Mouse (Mus musculus): ENCODE measurements at regions not wholly inside any gene's neighbourhood (a gene's known extent, or its start where the extent isn't known, plus 50 kb on each side); places are given as distances from the start of the nearest gene placed in this dataset.

DNA sequence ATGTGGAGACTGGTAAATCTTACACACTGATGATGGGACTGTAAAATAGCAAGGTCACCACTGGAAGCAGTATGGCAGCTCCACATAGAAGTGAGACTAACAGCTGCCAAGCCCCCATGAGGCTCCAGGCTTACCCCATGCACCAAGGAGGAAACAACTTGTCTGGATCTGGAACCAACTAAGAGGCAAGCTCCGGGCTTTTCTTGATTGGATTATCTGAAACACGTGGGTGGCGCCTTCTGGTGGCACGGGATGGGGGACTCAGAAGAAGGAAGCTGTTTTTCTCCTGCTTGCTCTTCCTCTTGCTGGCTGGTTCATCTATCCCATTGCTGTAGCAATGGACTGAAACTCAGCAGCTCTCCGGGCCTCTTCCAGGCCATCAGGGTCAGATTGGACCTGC is 171.5 kb upstream of the Sulf2 start:
- Histone ChIP-seq H3K4me2 (replicated peaks; ENCODE audit: low read depth, low read length) (no peak overlapping the region), H3K4me3 (ENCODE audit: low read depth, low read length) (no peak overlapping the region), H3K9ac (replicated peaks; ENCODE audit: low read depth, low read length) (no peak overlapping the region), H3K27ac (ENCODE audit: low read length) (no peak overlapping the region), H3K27me3 (ENCODE audit: control insufficient read depth, insufficient read depth, low read length) (no peaks in the 10 kb centered on the region), H3K36me3 (ENCODE audit: control insufficient read depth, insufficient read depth, low read length) (no peaks in the 10 kb centered on the region), H3K4me1 (ENCODE audit: control insufficient read depth, insufficient read depth, low read length) (peaks cover 32% of the 10 kb centered on the region), H3K9me3 (ENCODE audit: control insufficient read depth, low read depth, low read length) (no peaks in the 10 kb centered on the region)
- ATAC-seq (ENCODE audit: insufficient number of reproducible peaks, insufficient read depth, low FRiP score, low read depth) = no peak
- whole genome bisulfite sequencing = 81% methylated on average over 5 of the region's 5 CpGs

DNA sequence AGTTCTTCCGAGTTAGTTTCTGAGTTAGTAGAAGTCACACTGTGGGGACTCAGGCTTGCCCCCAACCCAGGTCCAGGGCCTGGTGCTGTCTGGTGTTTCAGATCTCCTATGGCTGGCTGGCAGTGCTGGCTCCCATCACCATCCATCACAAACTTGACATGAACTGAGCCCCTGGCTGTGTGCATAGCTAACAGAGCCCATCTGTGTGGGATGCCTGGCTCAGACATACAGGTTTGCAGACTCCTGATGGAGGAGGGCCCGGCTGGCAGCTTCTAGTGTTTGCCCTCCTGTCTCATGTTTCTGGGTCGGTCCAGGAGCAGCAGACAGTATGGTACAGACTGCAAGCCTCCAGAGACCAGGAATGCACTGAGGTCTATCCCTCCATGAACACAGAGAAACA is 169.5 kb upstream of the Sulf2 start:
- Histone ChIP-seq H3K9ac (replicated peaks; ENCODE audit: low read depth, low read length) (no peak overlapping the region), H3K27me3 (ENCODE audit: control insufficient read depth, insufficient read depth, low read length) (no peaks in the 10 kb centered on the region), H3K4me2 (replicated peaks; ENCODE audit: low read depth, low read length) (no peak overlapping the region), H3K9me3 (ENCODE audit: control insufficient read depth, low read depth, low read length) (no peaks in the 10 kb centered on the region), H3K4me3 (ENCODE audit: low read depth, low read length) (no peak overlapping the region), H3K27ac (ENCODE audit: low read length) (peak overlapping the region; percentile 96), H3K36me3 (ENCODE audit: control insufficient read depth, insufficient read depth, low read length) (no peaks in the 10 kb centered on the region), H3K4me1 (ENCODE audit: control insufficient read depth, insufficient read depth, low read length) (peaks cover 37% of the 10 kb centered on the region)
- 28% methylated on average over 3 of the region's 3 CpGs for WGBS
- ATAC-seq (ENCODE audit: insufficient number of reproducible peaks, insufficient read depth, low FRiP score, low read depth) = no peak

DNA sequence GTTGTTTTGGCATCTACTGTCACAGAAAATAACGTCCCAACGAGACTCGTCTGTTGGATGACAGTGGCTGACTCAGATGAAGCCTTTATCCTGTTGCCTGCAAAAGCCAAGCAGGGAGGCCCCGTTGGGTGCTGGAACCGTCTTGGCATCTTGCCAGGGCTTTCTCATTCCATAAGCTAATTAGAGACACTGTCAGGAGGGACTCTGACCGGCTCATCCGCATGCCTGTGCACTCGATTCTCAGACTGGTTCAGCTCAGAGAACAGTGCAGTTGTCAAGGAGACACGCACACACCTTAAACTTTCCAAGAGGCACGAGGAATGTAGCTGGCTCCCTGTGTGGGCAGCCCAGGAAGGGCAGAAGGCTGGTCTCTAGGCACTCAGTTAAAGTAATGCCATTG is 169.0 kb upstream of the Sulf2 start:
- H3K9me3 ChIP-seq (ENCODE audit: control insufficient read depth, low read depth, low read length) = no peaks in the 10 kb centered on the region
- ATAC-seq (ENCODE audit: insufficient number of reproducible peaks, insufficient read depth, low FRiP score, low read depth) = 0 out of 2 replicates have a peak, but pooled peaks have one; percentile 30
- no peak overlapping the region for H3K4me2 ChIP-seq (replicated peaks; ENCODE audit: low read depth, low read length)
- H3K4me1 ChIP-seq (ENCODE audit: control insufficient read depth, insufficient read depth, low read length) = peaks cover 37% of the 10 kb centered on the region
- H3K4me3 ChIP-seq (ENCODE audit: low read depth, low read length) = no peak overlapping the region
- no peak overlapping the region for H3K9ac ChIP-seq (replicated peaks; ENCODE audit: low read depth, low read length)
- WGBS = 18% methylated on average over 10 of the region's 10 CpGs
- peak overlapping the region; percentile 96 for H3K27ac ChIP-seq (ENCODE audit: low read length)
- no peaks in the 10 kb centered on the region for H3K27me3 ChIP-seq (ENCODE audit: control insufficient read depth, insufficient read depth, low read length)
- no peaks in the 10 kb centered on the region for H3K36me3 ChIP-seq (ENCODE audit: control insufficient read depth, insufficient read depth, low read length)

GRCm38 (mm10) chr2:166322668-166323043 is 167.2 kb upstream of the Sulf2 start:
- no peak overlapping the region for H3K4me2 ChIP-seq (replicated peaks; ENCODE audit: low read depth, low read length)
- 16% methylated on average over 6 of the region's 6 CpGs for WGBS
- H3K36me3 ChIP-seq (ENCODE audit: control insufficient read depth, insufficient read depth, low read length) = no peaks in the 10 kb centered on the region
- no peak overlapping the region for H3K4me3 ChIP-seq (ENCODE audit: low read depth, low read length)
- H3K27ac ChIP-seq (ENCODE audit: low read length) = peak overlapping the region; percentile 96
- no peaks in the 10 kb centered on the region for H3K9me3 ChIP-seq (ENCODE audit: control insufficient read depth, low read depth, low read length)
- H3K27me3 ChIP-seq (ENCODE audit: control insufficient read depth, insufficient read depth, low read length) = no peaks in the 10 kb centered on the region
- peaks cover 37% of the 10 kb centered on the region for H3K4me1 ChIP-seq (ENCODE audit: control insufficient read depth, insufficient read depth, low read length)
- ATAC-seq (ENCODE audit: insufficient number of reproducible peaks, insufficient read depth, low FRiP score, low read depth) = peak; percentile 73; the same call in 1 of the 2 replicates
- H3K9ac ChIP-seq (replicated peaks; ENCODE audit: low read depth, low read length) = no peak overlapping the region

DNA sequence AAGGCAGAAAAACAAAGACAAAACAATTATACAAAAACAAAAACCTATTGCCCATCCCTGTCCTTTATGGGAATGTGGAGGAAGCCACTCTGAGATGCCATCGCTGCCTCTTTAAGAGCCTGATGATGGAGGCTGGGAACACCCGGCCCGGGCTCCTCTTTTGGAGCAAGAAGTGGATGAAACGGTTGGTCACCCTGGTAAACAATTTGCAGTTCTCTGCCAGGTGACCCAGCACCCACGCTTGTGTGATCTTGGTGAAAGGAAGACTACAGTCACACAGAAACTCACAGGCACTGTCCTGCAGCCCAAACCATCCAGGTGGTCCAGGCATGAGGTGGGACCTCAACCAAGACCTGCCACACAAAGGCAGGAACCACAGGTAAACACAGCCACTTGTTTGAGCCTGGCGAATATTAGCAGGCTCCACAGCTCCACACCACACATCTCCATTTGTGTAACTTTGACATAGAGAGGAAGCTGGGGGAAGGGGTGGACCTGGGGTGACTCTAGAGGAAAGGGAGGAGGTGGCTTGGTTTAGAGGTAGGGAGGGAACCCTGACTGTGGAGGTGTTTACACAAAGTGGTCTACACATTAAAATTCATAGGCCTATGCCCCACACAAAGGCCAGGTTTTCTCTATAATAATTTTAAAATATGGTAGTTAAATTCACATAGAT is 166.7 kb upstream of the Sulf2 start:
- WGBS = 52% methylated on average over 6 of the region's 6 CpGs

GRCm38 (mm10) chr2:166316409-166316916 is 161.0 kb upstream of the Sulf2 start:
- Histone ChIP-seq H3K36me3 (ENCODE audit: control insufficient read depth, insufficient read depth, low read length) (no peaks in the 10 kb centered on the region), H3K4me1 (ENCODE audit: control insufficient read depth, insufficient read depth, low read length) (0 out of 2 replicates have a peak, but pooled peaks cover 3% of the 10 kb centered on the region), H3K9ac (replicated peaks; ENCODE audit: low read depth, low read length) (no peak overlapping the region), H3K27me3 (ENCODE audit: control insufficient read depth, insufficient read depth, low read length) (no peaks in the 10 kb centered on the region), H3K9me3 (ENCODE audit: control insufficient read depth, low read depth, low read length) (no peaks in the 10 kb centered on the region), H3K4me2 (replicated peaks; ENCODE audit: low read depth, low read length) (no peak overlapping the region), H3K27ac (ENCODE audit: low read length) (no peak overlapping the region), H3K4me3 (ENCODE audit: low read depth, low read length) (no peak overlapping the region)
- 47% methylated on average over 10 of the region's 10 CpGs for WGBS
- no peak for ATAC-seq (ENCODE audit: insufficient number of reproducible peaks, insufficient read depth, low FRiP score, low read depth)

More for the DNA sequence above, 166.7 kb upstream of the Sulf2 start:
- no peak overlapping the region for H3K4me2 ChIP-seq (replicated peaks; ENCODE audit: low read depth, low read length)
- H3K36me3 ChIP-seq (ENCODE audit: control insufficient read depth, insufficient read depth, low read length) = no peaks in the 10 kb centered on the region
- 0 out of 2 replicates have a peak, but pooled peaks have one; percentile 38 for ATAC-seq (ENCODE audit: insufficient number of reproducible peaks, insufficient read depth, low FRiP score, low read depth)
- H3K27ac ChIP-seq (ENCODE audit: low read length) = peak overlapping the region; percentile 96
- peaks cover 37% of the 10 kb centered on the region for H3K4me1 ChIP-seq (ENCODE audit: control insufficient read depth, insufficient read depth, low read length)
- no peaks in the 10 kb centered on the region for H3K9me3 ChIP-seq (ENCODE audit: control insufficient read depth, low read depth, low read length)
- H3K9ac ChIP-seq (replicated peaks; ENCODE audit: low read depth, low read length) = no peak overlapping the region
- no peaks in the 10 kb centered on the region for H3K27me3 ChIP-seq (ENCODE audit: control insufficient read depth, insufficient read depth, low read length)
- H3K4me3 ChIP-seq (ENCODE audit: low read depth, low read length) = no peak overlapping the region

DNA sequence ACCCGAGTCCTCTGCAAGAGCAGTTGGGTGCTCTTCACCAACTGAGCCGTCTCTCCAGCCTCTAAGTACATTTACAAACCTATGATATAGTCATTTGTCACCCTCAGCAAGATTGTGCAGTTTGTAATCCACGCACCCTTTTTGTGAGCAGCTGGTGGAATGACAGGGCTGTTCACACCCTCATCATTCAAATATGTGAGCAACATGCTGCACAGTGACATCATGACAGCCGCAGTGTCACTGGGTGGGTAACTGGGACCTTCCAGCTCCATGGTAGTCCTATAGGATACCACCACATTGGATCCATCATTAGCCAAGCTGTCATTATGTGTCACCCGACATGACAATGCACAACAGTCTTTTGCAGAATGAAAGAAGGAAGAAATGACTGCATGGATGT is 155.0 kb upstream of the Sulf2 start:
- no peaks in the 10 kb centered on the region for H3K36me3 ChIP-seq (ENCODE audit: control insufficient read depth, insufficient read depth, low read length)
- H3K4me3 ChIP-seq (ENCODE audit: low read depth, low read length) = no peak overlapping the region
- H3K9me3 ChIP-seq (ENCODE audit: control insufficient read depth, low read depth, low read length) = no peaks in the 10 kb centered on the region
- 74% methylated on average over 5 of the region's 5 CpGs for WGBS
- no peak overlapping the region for H3K9ac ChIP-seq (replicated peaks; ENCODE audit: low read depth, low read length)
- H3K27ac ChIP-seq (ENCODE audit: low read length) = no peak overlapping the region
- no peak for ATAC-seq (ENCODE audit: insufficient number of reproducible peaks, insufficient read depth, low FRiP score, low read depth)
- peaks cover 3% of the 10 kb centered on the region; the same call in 1 of the 2 replicates for H3K4me1 ChIP-seq (ENCODE audit: control insufficient read depth, insufficient read depth, low read length)
- H3K4me2 ChIP-seq (replicated peaks; ENCODE audit: low read depth, low read length) = no peak overlapping the region
- no peaks in the 10 kb centered on the region for H3K27me3 ChIP-seq (ENCODE audit: control insufficient read depth, insufficient read depth, low read length)

GRCm38 (mm10) chr2:166309882-166310281 is 154.4 kb upstream of the Sulf2 start:
- ATAC-seq (ENCODE audit: insufficient number of reproducible peaks, insufficient read depth, low FRiP score, low read depth) = no peak
- no peaks in the 10 kb centered on the region for H3K9me3 ChIP-seq (ENCODE audit: control insufficient read depth, low read depth, low read length)
- H3K27me3 ChIP-seq (ENCODE audit: control insufficient read depth, insufficient read depth, low read length) = no peaks in the 10 kb centered on the region
- H3K9ac ChIP-seq (replicated peaks; ENCODE audit: low read depth, low read length) = no peak overlapping the region
- peaks cover 8% of the 10 kb centered on the region; the same call in 1 of the 2 replicates for H3K4me1 ChIP-seq (ENCODE audit: control insufficient read depth, insufficient read depth, low read length)
- no peak overlapping the region for H3K4me2 ChIP-seq (replicated peaks; ENCODE audit: low read depth, low read length)
- WGBS = 90% methylated on average over 2 of the region's 2 CpGs
- H3K36me3 ChIP-seq (ENCODE audit: control insufficient read depth, insufficient read depth, low read length) = no peaks in the 10 kb centered on the region
- no peak overlapping the region for H3K27ac ChIP-seq (ENCODE audit: low read length)
- H3K4me3 ChIP-seq (ENCODE audit: low read depth, low read length) = no peak overlapping the region

GRCm38 (mm10) chr2:166307551-166307950 is 152.1 kb upstream of the Sulf2 start:
- Histone ChIP-seq H3K4me1 (ENCODE audit: control insufficient read depth, insufficient read depth, low read length) (peaks cover 14% of the 10 kb centered on the region; the same call in 1 of the 2 replicates), H3K36me3 (ENCODE audit: control insufficient read depth, insufficient read depth, low read length) (no peaks in the 10 kb centered on the region)
- WGBS = 69% methylated on average over 13 of the region's 13 CpGs

More at GRCm38 (mm10) chr2:166307551-166307950, 152.1 kb upstream of the Sulf2 start:
- Histone ChIP-seq H3K4me2 (replicated peaks; ENCODE audit: low read depth, low read length) (no peak overlapping the region), H3K27me3 (ENCODE audit: control insufficient read depth, insufficient read depth, low read length) (no peaks in the 10 kb centered on the region), H3K9me3 (ENCODE audit: control insufficient read depth, low read depth, low read length) (no peaks in the 10 kb centered on the region), H3K27ac (ENCODE audit: low read length) (no peak overlapping the region), H3K9ac (replicated peaks; ENCODE audit: low read depth, low read length) (no peak overlapping the region), H3K4me3 (ENCODE audit: low read depth, low read length) (no peak overlapping the region)
- ATAC-seq (ENCODE audit: insufficient number of reproducible peaks, insufficient read depth, low FRiP score, low read depth) = no peak

Measured in stomach, embryonic 14.5 days (tissue).